Mouse (Mus musculus): ENCODE results near the gene Sfta2.
A peak's percentile ranks its signal among the peaks of the same experiment; 100 is the strongest.

Gene Sfta2

GRCm38 (mm10) chr17:35601249-35601648 lies at the start of gene Sfta2:
Gene Sfta2, plus strand, starts transcription at chr17:35601549.
- DNase-seq (ENCODE audit: low read depth, low spot score): no peak

GRCm38 (mm10) chr17:35551881-35552414 lies 49.4 kb upstream of the Sfta2 start, which contains the start of gene Cdsn:
Gene Cdsn, plus strand, starts transcription at chr17:35552128.
- DNase-seq (ENCODE audit: low read depth, low spot score): no peak

- no peak for DNase-seq (ENCODE audit: low read depth, low spot score)
Measured at GRCm38 (mm10) chr17:35554321-35554720, 47.0 kb upstream of the Sfta2 start.

- DNase-seq (ENCODE audit: low read depth, low spot score): no peak
Measured at GRCm38 (mm10) chr17:35554761-35555397, 46.5 kb upstream of the Sfta2 start.

GRCm38 (mm10) chr17:35556186-35556765 lies 45.1 kb upstream of the Sfta2 start:
- DNase-seq (ENCODE audit: low read depth, low spot score): no peak

GRCm38 (mm10) chr17:35556812-35557211 lies 44.5 kb upstream of the Sfta2 start:
- no peak for DNase-seq (ENCODE audit: low read depth, low spot score)

- DNase-seq (ENCODE audit: low read depth, low spot score): no peak
Measured at GRCm38 (mm10) chr17:35557351-35557750, 44.0 kb upstream of the Sfta2 start.

- no peak for DNase-seq (ENCODE audit: low read depth, low spot score)
Measured at GRCm38 (mm10) chr17:35558216-35558615, 43.1 kb upstream of the Sfta2 start.

GRCm38 (mm10) chr17:35567150-35567549 lies 34.2 kb upstream of the Sfta2 start, which contains the start of gene 2300002M23Rik:
Gene 2300002M23Rik, plus strand, starts transcription at chr17:35567450.
- no peak for DNase-seq (ENCODE audit: low read depth, low spot score)

- DNase-seq (ENCODE audit: low read depth, low spot score): no peak
Measured at GRCm38 (mm10) chr17:35567767-35568166, 33.6 kb upstream of the Sfta2 start.

GRCm38 (mm10) chr17:35569091-35569944 lies 32.0 kb upstream of the Sfta2 start:
- no peak for DNase-seq (ENCODE audit: low read depth, low spot score)

GRCm38 (mm10) chr17:35570836-35571235 lies 30.5 kb upstream of the Sfta2 start:
- no peak for DNase-seq (ENCODE audit: low read depth, low spot score)

- no peak for DNase-seq (ENCODE audit: low read depth, low spot score)
Measured at GRCm38 (mm10) chr17:35571477-35571876, 29.9 kb upstream of the Sfta2 start.

- peak; percentile 76 for DNase-seq (ENCODE audit: low read depth, low spot score)
Measured at GRCm38 (mm10) chr17:35578211-35578610, 23.1 kb upstream of the Sfta2 start.

GRCm38 (mm10) chr17:35582900-35583299 lies 18.4 kb upstream of the Sfta2 start:
- no peak for DNase-seq (ENCODE audit: low read depth, low spot score)

- peak; percentile 51 for DNase-seq (ENCODE audit: low read depth, low spot score)
Measured at GRCm38 (mm10) chr17:35584330-35584937, 16.9 kb upstream of the Sfta2 start.

GRCm38 (mm10) chr17:35587291-35587690 lies 14.1 kb upstream of the Sfta2 start:
- DNase-seq (ENCODE audit: low read depth, low spot score): no peak

GRCm38 (mm10) chr17:35588387-35588786 lies 13.0 kb upstream of the Sfta2 start:
- DNase-seq (ENCODE audit: low read depth, low spot score): no peak

- peak; percentile 41 for DNase-seq (ENCODE audit: low read depth, low spot score)
Measured at GRCm38 (mm10) chr17:35590410-35591218, 10.7 kb upstream of the Sfta2 start.

- DNase-seq (ENCODE audit: low read depth, low spot score): no peak
Measured at GRCm38 (mm10) chr17:35591219-35591578, 10.2 kb upstream of the Sfta2 start.

GRCm38 (mm10) chr17:35591731-35592130 lies 9.6 kb upstream of the Sfta2 start:
- DNase-seq (ENCODE audit: low read depth, low spot score): no peak
